In genomic region chr16:87663890-87664289, GRCm38 (mm10) we compare ENCODE assay signal across 13 mouse cellular contexts. TPM values are rescaled to one million over a fixed set of nuclear protein-coding genes. Genes with fewer than 3 reads are reported as not detected.
DNase-seq lines count a peak whose midpoint lies in the region; ATAC-seq and TF ChIP-seq lines count a peak whose summit lies in the region.
"Had no signal": no experiment of that assay in that cellular context is flagged by ENCODE, and none has a peak within 500 bp of the region (broad histone marks: within the 10 kb centered on the region; RNA-seq: fewer than 3 reads in every experiment).

No protein-coding gene starts in this region.

- TF ChIP-seq CTCF in hindbrain, postnatal 0 days (IDR thresholded peaks at IDR 0.05; ENCODE audit: low read depth) = no peak

- no peak overlapping the region for H3K9ac ChIP-seq in hindbrain, postnatal 0 days (replicated peaks; ENCODE audit: low read length)
- H3K9ac ChIP-seq in intestine, embryonic 15.5 days = no peak overlapping the region
- H3K9ac ChIP-seq: forebrain, embryonic 13.5 days had no signal

- no peaks in the 10 kb centered on the region for H3K36me3 ChIP-seq in hindbrain, postnatal 0 days (ENCODE audit: insufficient read depth, low read length)
- no peaks in the 10 kb centered on the region for H3K36me3 ChIP-seq in intestine, embryonic 15.5 days

- H3K27me3 ChIP-seq in hindbrain, postnatal 0 days (ENCODE audit: insufficient read depth, low read length) = no peaks in the 10 kb centered on the region
- H3K27me3 ChIP-seq in intestine, embryonic 15.5 days (replicated peaks) = no peaks in the 10 kb centered on the region
- H3K27me3 ChIP-seq: forebrain, embryonic 13.5 days had no signal

- peak; percentile 55 for DNase-seq in kidney, adult 9 months
- DNase-seq in kidney, adult 18-20 months = no peak
- peak; percentile 66 to 79 for DNase-seq in heart, adult 9 months (ENCODE audit: low spot score in 2 of 2)
- peak; percentile 25 for DNase-seq in heart, postnatal 25 days (ENCODE audit: low spot score)
- no peak for DNase-seq in hindbrain, postnatal 0 days (ENCODE audit: low spot score)
- DNase-seq: cerebellum, adult 9-11 months; gastrocnemius, postnatal 25 days; layer of hippocampus, postnatal 36 days had no signal

- H3K27ac ChIP-seq in hindbrain, postnatal 0 days = no peak overlapping the region
- no peak overlapping the region for H3K27ac ChIP-seq in intestine, embryonic 15.5 days
- H3K27ac ChIP-seq: forebrain, embryonic 13.5 days had no signal

- no peak overlapping the region for H3K4me3 ChIP-seq in hindbrain, postnatal 0 days (ENCODE audit: low read length)
- no peak overlapping the region for H3K4me3 ChIP-seq in intestine, embryonic 15.5 days (replicated peaks)
- H3K4me3 ChIP-seq: forebrain, embryonic 13.5 days; myocyte had no signal

- no peak overlapping the region for H3K4me2 ChIP-seq in hindbrain, postnatal 0 days (ENCODE audit: low read depth, low read length)
- no peak overlapping the region for H3K4me2 ChIP-seq in intestine, embryonic 15.5 days (replicated peaks)
- H3K4me2 ChIP-seq: forebrain, embryonic 13.5 days had no signal

- 77% methylated on average over 6 of the region's 6 CpGs for WGBS in hindbrain, postnatal 0 days
- 44% methylated on average over 6 of the region's 6 CpGs for WGBS in intestine, embryonic 15.5 days

- ATAC-seq in megakaryocyte progenitor cell, adult 5-6 weeks (replicated peaks; ENCODE audit: poor library complexity) = peak; percentile 58
- no peak for ATAC-seq in hindbrain, postnatal 0 days
- no peak for ATAC-seq in intestine, embryonic 15.5 days
- ATAC-seq: forebrain, embryonic 13.5 days; inflammation-experienced regulatory T-cells, adult 6 months had no signal

- intact Hi-C loops in heart, postnatal 25 days (cut with DNase I) = loop anchor here (5.0 kb wide), 1 partner anchor 33 kb away; the partner anchor contains the start of gene Bach1

- H3K9me3 ChIP-seq in hindbrain, postnatal 0 days (ENCODE audit: low read length) = no peaks in the 10 kb centered on the region
- no peaks in the 10 kb centered on the region for H3K9me3 ChIP-seq in intestine, embryonic 15.5 days
- H3K9me3 ChIP-seq: forebrain, embryonic 13.5 days had no signal

- H3K4me1 ChIP-seq in hindbrain, postnatal 0 days (ENCODE audit: insufficient read depth, low read length) = no peaks in the 10 kb centered on the region
- H3K4me1 ChIP-seq in intestine, embryonic 15.5 days (replicated peaks) = no peaks in the 10 kb centered on the region
- H3K4me1 ChIP-seq: forebrain, embryonic 13.5 days had no signal

RNA-seq across cellular contexts. Expression of gene Bach1, which starts 34.9 kb away (rescaled TPM):
- total RNA-seq in heart, postnatal 25 days (2021) = 10 to 100 TPM; 25.8 to 33.0 TPM
- 15.9 and 16.7 TPM in 2 replicates for total RNA-seq in megakaryocyte progenitor cell, adult 5-6 weeks (2015)
- 27.2 and 32.9 TPM in 2 replicates for total RNA-seq in megakaryocyte progenitor cell, adult 5-6 weeks (2017)
- 34.2 and 44.5 TPM in 2 replicates for total RNA-seq in hindbrain, postnatal 0 days (2014; rRNA removed)
- 12.3 and 13.1 TPM in 2 replicates for polyA plus RNA-seq in hindbrain, postnatal 0 days (2015; fragmentation: Nextera tagmentation; extraction: Ambion mirVana)
- 17.4 and 19.7 TPM in 2 replicates for polyA plus RNA-seq in intestine, embryonic 15.5 days (2015; fragmentation: Nextera tagmentation; extraction: Ambion mirVana)

Comparison
In these comparisons a context has a peak if more than half of its experiments do, and no peak if none do; other contexts are left out.
1. DNase-seq: peak in kidney, adult 9 months (single experiment), heart, adult 9 months (2 of 2) and heart, postnatal 25 days (single experiment); none in kidney, adult 18-20 months (single experiment) and hindbrain, postnatal 0 days (single experiment).